Mouse (Mus musculus) lung, postnatal 36 days (tissue): ENCODE results near the gene Tnip1.

Source experiments
- DNase-seq: peaks from one replicate; pipeline ENCODE4 v3.0.0; 2022; ENCODE audit warnings: mixed read lengths

Gene Tnip1

GRCm38 (mm10) chr11:54962810-54963209, at the start of gene Tnip1:
Tnip1 (minus strand) TSS chr11:54962917.
- DNase-seq = peak; percentile 25

GRCm38 (mm10) chr11:55011440-55011839, 48.7 kb upstream of the Tnip1 start:
- DNase-seq = no peak

GRCm38 (mm10) chr11:55008230-55008629, 45.5 kb upstream of the Tnip1 start:
- no peak for DNase-seq

GRCm38 (mm10) chr11:55005684-55006083, 43.0 kb upstream of the Tnip1 start:
- DNase-seq = no peak

GRCm38 (mm10) chr11:55004970-55005502, 42.3 kb upstream of the Tnip1 start:
- DNase-seq = peak; percentile 68

GRCm38 (mm10) chr11:54998708-54999107, 36.0 kb upstream of the Tnip1 start:
- DNase-seq = no peak

GRCm38 (mm10) chr11:54998284-54998683, 35.6 kb upstream of the Tnip1 start:
- DNase-seq = peak; percentile 75

GRCm38 (mm10) chr11:54996176-54996575, 33.5 kb upstream of the Tnip1 start:
- DNase-seq = no peak

GRCm38 (mm10) chr11:54989920-54990319, 27.2 kb upstream of the Tnip1 start:
- no peak for DNase-seq

GRCm38 (mm10) chr11:54988754-54989349, 26.1 kb upstream of the Tnip1 start:
- DNase-seq = no peak

- DNase-seq = peak; percentile 73
Observed at GRCm38 (mm10) chr11:54987974-54988373, 25.3 kb upstream of the Tnip1 start.

GRCm38 (mm10) chr11:54985086-54985485, 22.4 kb upstream of the Tnip1 start:
- DNase-seq = no peak

GRCm38 (mm10) chr11:54984581-54984980, 21.9 kb upstream of the Tnip1 start:
- no peak for DNase-seq

GRCm38 (mm10) chr11:54984085-54984484, 21.4 kb upstream of the Tnip1 start:
- peak; percentile 88 for DNase-seq

GRCm38 (mm10) chr11:54982520-54982919, 19.8 kb upstream of the Tnip1 start:
- no peak for DNase-seq

GRCm38 (mm10) chr11:54981630-54982029, 18.9 kb upstream of the Tnip1 start:
- no peak for DNase-seq

- DNase-seq = no peak
Observed at GRCm38 (mm10) chr11:54977385-54977937, 14.7 kb upstream of the Tnip1 start.

- no peak for DNase-seq
Observed at GRCm38 (mm10) chr11:54976351-54976750, 13.6 kb upstream of the Tnip1 start.

- no peak for DNase-seq
Observed at GRCm38 (mm10) chr11:54975756-54976155, 13.0 kb upstream of the Tnip1 start.

- DNase-seq = no peak
Observed at GRCm38 (mm10) chr11:54975340-54975739, 12.6 kb upstream of the Tnip1 start.

- DNase-seq = no peak
Observed at GRCm38 (mm10) chr11:54974639-54975038, 11.9 kb upstream of the Tnip1 start.

- peak; percentile 86 for DNase-seq
Observed at GRCm38 (mm10) chr11:54973481-54974212, 10.9 kb upstream of the Tnip1 start.

- no peak for DNase-seq
Observed at GRCm38 (mm10) chr11:54972789-54973188, 10.1 kb upstream of the Tnip1 start.
